Mouse (Mus musculus): ENCODE results near the gene Hexim2. TPM values are rescaled to one million over a fixed set of nuclear protein-coding genes. Genes with fewer than 3 reads are reported as not detected.

Gene Hexim2
- total RNA-seq, 2 experiments from 2014 or later = 1.3 to 2.6 TPM

DNA sequence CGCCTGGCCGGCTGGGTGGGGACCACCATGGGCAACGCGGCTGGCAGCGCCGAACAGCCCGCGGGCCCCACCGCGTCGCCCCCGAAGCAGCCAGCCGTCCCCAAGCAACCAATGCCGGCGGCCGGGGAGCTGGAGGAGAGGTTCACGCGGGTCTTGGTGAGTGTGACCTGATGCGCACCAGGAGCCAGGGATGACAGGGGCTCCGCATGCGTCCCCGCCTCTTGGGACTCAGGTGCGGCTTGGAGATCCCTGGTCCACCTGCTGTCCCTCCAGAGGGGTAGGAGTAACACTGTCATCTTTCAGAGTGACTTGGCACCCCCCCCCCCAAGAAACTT lies 39.0 kb downstream of the Hexim2 start:
- ATAC-seq (replicated peaks; ENCODE audit: poor library complexity, severe bottlenecking) = no peak

- peak; percentile 42 for ATAC-seq (replicated peaks; ENCODE audit: poor library complexity, severe bottlenecking)
Measured at GRCm38 (mm10) chr11:103171703-103172391, 39.6 kb downstream of the Hexim2 start.

DNA sequence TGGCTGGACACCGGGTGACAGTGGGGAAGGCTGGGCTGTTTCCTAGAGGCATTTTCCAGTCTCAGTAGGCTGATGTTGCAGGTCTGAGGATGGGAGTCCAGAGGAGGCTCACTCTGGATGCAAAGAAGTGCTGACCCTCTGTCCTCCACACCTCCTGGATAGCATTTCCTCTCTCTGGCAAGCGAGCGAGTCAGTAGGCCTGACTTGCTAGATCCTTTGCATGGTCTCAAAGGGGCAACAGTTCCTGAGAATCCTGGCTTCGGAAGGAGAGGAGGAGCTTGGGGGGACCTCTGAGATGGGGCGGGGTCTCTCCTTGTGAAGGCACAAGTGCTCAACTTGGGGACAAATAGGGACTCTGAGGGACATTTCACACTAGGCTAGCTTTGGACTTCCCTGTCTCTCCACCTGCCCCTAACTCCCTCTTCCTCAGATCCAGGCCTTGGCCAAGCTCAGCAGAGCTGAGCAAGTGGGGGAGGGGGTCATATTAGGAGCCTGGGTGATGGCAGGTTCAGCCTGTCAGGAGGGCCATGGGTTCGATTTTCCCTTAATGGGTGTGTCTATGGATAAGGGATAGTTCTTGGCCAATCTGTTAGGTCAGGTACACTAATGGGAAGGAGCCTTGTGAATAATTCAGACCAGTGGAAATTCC lies 40.3 kb downstream of the Hexim2 start:
- ATAC-seq (replicated peaks; ENCODE audit: poor library complexity, severe bottlenecking) = no peak

GRCm38 (mm10) chr11:103173041-103173770 lies 41.0 kb downstream of the Hexim2 start:
- ATAC-seq (replicated peaks; ENCODE audit: poor library complexity, severe bottlenecking) = no peak

- no peak for ATAC-seq (replicated peaks; ENCODE audit: poor library complexity, severe bottlenecking)
Measured at GRCm38 (mm10) chr11:103173771-103174344, 41.6 kb downstream of the Hexim2 start.

DNA sequence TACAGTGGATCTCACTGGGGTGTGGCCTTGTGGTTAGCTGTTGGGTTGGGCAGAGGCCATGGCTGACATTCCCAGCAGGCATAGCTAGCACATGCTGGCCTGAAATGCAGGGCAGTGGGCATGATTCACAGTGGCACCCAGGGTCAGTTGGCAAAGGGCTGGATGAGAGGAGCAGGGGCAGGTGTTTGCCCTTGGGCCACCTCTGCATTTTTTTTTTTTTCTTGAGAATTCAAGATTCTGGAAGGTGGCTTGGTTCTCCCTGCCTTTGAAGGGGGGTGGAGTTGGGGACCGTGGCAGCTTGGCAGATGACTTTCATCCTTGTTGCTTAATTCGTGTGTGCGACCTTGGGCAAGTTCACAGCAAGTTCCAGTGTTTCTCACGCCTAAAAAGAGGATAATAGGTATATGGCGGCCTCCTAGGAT lies 42.2 kb downstream of the Hexim2 start:
- no peak for ATAC-seq (replicated peaks; ENCODE audit: poor library complexity, severe bottlenecking)

GRCm38 (mm10) chr11:103174891-103175391 lies 42.7 kb downstream of the Hexim2 start:
- peak; percentile 60 for ATAC-seq (replicated peaks; ENCODE audit: poor library complexity, severe bottlenecking)

- no peak for ATAC-seq (replicated peaks; ENCODE audit: poor library complexity, severe bottlenecking)
Measured at GRCm38 (mm10) chr11:103175688-103176442, 43.6 kb downstream of the Hexim2 start.

DNA sequence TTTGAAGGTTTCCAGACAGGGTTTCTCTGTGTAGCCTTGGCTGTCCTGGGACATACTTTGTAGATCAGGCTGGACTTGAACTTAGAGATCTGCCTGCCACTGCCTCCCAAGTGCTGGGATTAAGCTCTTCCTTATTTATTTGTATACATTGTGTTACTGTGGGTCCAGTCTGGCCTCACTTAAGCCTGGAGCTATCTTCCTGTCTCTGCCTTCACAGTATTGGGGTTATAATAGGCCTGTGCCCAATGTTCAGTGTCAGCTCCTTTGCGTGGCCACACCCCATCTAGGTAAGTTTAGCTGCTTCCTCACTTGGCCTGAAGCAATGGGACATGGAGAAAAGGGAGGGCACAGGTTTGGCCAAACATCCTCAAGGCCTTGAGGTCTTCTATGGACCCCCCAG lies 44.3 kb downstream of the Hexim2 start:
- ATAC-seq (replicated peaks; ENCODE audit: poor library complexity, severe bottlenecking) = no peak

- ATAC-seq (replicated peaks; ENCODE audit: poor library complexity, severe bottlenecking) = no peak
Measured at GRCm38 (mm10) chr11:103177216-103177615, 45.0 kb downstream of the Hexim2 start.

DNA sequence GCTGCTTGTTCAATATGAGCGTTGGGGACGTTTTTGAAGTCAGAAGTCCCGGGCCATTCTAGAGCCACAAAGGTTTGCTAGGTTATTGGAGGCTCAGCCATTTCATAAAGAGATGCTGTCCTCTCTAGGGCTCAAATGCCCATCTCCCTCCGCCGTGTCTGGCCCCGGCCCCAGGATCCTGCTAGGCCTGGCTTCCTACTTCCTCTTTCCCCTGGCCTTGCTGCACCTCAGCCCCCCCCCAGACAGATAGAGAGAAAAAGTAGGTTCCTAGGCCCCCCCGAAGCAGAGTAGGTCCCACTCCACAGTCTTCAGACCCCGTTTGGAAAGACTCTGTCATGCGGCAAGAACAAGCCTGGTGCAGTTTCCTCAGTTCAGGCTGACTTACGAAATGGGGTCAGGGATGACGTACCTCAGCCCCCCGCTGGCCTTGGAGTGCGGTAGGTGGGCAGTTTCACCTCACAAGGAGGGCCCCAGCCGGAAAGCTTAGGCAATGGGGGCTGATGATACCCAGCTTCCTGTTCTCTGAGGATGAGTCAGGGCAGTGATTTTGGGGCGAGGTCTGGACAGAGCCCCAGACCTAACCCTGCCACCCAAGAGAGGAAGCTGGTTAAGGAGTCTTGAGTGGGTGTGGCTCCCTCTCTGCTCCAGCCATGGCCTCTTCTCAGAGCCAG lies 45.7 kb downstream of the Hexim2 start:
- ATAC-seq (replicated peaks; ENCODE audit: poor library complexity, severe bottlenecking) = peak; percentile 83

DNA sequence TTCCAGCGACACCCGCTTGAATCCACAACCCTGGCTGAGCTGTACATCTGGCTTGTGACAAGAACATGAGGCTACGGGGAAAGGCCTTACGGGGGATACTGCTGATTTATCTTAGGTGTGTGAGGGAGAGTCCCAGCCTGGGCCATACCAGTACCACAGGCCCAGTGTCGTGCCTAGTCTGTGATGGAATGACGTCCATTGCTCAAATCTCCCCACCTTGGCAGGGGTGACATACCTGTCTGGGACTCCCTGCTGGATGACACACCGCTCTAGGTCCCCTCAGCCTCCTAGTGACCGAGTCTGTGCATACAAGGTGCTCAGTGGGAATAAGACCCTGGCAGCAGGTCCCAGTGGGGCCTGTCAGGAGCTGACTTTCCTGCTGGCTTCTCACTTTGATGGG lies 46.5 kb downstream of the Hexim2 start:
- ATAC-seq (replicated peaks; ENCODE audit: poor library complexity, severe bottlenecking) = no peak

- ATAC-seq (replicated peaks; ENCODE audit: poor library complexity, severe bottlenecking) = no peak
Measured at GRCm38 (mm10) chr11:103180426-103180825, 48.2 kb downstream of the Hexim2 start.

DNA sequence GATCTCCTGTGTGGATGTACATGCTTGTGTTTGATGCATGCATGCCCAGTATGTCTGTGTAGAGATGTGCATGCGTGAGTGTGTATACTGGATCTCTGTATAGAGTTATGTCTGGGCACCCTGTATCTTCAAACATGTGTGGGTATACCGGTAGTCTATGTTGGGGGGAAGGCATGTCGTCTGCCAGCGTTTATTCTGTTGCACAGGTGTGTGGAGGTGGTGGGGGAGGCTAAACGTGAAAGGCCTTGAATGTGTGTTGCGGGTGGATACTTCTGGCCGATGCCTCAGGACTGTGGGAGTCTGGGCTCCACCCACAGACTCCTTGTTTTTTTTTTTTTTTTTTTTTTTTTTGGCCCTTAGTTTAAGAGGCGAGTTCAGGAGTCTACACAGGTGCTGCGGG lies 49.1 kb downstream of the Hexim2 start:
- no peak for ATAC-seq (replicated peaks; ENCODE audit: poor library complexity, severe bottlenecking)

- no peak for ATAC-seq (replicated peaks; ENCODE audit: poor library complexity, severe bottlenecking)
Measured at GRCm38 (mm10) chr11:103181911-103182310, 49.7 kb downstream of the Hexim2 start.

DNA sequence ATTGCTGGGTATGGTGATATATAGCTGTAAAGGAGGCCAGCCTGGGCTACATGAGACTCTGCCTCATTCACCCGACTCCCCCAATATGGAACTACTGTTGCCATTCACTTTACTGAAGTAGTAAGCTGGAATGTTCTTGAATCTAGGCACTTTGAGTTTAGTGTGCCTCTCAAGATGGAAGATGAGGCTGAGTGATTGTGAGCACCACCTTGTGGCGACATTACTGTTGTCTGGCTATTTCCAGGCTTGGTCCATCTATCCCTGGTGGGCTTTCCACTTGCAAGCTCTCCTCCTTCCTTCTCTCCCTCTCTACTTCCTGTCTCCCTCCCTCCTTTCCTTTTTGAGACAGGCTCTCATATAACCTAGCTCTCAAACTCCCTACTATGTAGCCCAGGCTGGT lies 52.7 kb downstream of the Hexim2 start:
- ATAC-seq (replicated peaks; ENCODE audit: poor library complexity, severe bottlenecking) = peak; percentile 55
